Mouse (Mus musculus) kidney, embryonic 16.5 days (tissue): Measurements from ENCODE around the gene Dnaaf1. TPM values are rescaled to one million over a fixed set of nuclear protein-coding genes. Genes with fewer than 3 reads are reported as not detected.

ENCODE experiments used
- ATAC-seq: fragments of 200-750 bp; cut with Nextera tagmentation; 2 replicates; pipeline ENCODE4 v1.8.0; 2017; ENCODE audit warnings: moderate TSS enrichment; ENCODE audit not compliant: low FRiP score, low TSS enrichment
- H3K27ac ChIP-seq: fragments of 300-500 bp; sonication (generic); 2 replicates; pipeline ENCODE4 v1.5.1; 2014; ENCODE audit warnings: low read length
- H3K27me3 ChIP-seq: fragments of 300-500 bp; sonication (generic); 2 replicates; pipeline ENCODE4 v1.6.1; 2014; ENCODE audit warnings: low read length, control low read depth, mixed read lengths; ENCODE audit not compliant: insufficient read depth
- H3K36me3 ChIP-seq: fragments of 300-500 bp; sonication (generic); 2 replicates; pipeline ENCODE4 v1.6.1; 2014; ENCODE audit warnings: low read length, control low read depth, mixed read lengths; ENCODE audit not compliant: insufficient read depth
- H3K4me1 ChIP-seq: fragments of 300-500 bp; sonication (generic); 2 replicates; pipeline ENCODE4 v1.6.1; 2014; ENCODE audit warnings: low read length, control low read depth, mixed read lengths; ENCODE audit not compliant: insufficient read depth
- H3K4me2 ChIP-seq: fragments of 300-500 bp; sonication (generic); replicated peaks from 2 replicates; pipeline ENCODE4 v1.6.1; 2014; ENCODE audit warnings: low read depth, low read length
- H3K4me3 ChIP-seq: fragments of 300-500 bp; sonication (generic); 2 replicates; pipeline ENCODE4 v1.5.1; 2014; ENCODE audit warnings: mild to moderate bottlenecking, low read length
- H3K9ac ChIP-seq: fragments of 300-500 bp; sonication (generic); replicated peaks from 2 replicates; pipeline ENCODE4 v1.6.1; 2014; ENCODE audit warnings: low read length
- H3K9me3 ChIP-seq: fragments of 300-500 bp; sonication (generic); 2 replicates; pipeline ENCODE4 v1.6.1; 2016; ENCODE audit warnings: low read length, control low read depth
- WGBS: fragments of 180-500 bp; shearing (Covaris S2); extraction: QIAGEN DNeasy Blood & Tissue Kit; methylation state at CpG from one replicate; pipeline ENCODE4 v1.1.7; 2014; 5-methylcytosine and 5-hydroxymethylcytosine counted together
- polyA plus RNA-seq: library from polyadenylated mRNA; unstranded; fragments of >200 nt; fragmentation: Nextera tagmentation; extraction: Ambion mirVana; gene quantifications from 2 replicates; pipeline ENCODE4 v1.2.1, GENCODE M21; 2015

Gene Dnaaf1
- 0.27 and 0.37 TPM in 2 replicates for polyA plus RNA-seq

DNA sequence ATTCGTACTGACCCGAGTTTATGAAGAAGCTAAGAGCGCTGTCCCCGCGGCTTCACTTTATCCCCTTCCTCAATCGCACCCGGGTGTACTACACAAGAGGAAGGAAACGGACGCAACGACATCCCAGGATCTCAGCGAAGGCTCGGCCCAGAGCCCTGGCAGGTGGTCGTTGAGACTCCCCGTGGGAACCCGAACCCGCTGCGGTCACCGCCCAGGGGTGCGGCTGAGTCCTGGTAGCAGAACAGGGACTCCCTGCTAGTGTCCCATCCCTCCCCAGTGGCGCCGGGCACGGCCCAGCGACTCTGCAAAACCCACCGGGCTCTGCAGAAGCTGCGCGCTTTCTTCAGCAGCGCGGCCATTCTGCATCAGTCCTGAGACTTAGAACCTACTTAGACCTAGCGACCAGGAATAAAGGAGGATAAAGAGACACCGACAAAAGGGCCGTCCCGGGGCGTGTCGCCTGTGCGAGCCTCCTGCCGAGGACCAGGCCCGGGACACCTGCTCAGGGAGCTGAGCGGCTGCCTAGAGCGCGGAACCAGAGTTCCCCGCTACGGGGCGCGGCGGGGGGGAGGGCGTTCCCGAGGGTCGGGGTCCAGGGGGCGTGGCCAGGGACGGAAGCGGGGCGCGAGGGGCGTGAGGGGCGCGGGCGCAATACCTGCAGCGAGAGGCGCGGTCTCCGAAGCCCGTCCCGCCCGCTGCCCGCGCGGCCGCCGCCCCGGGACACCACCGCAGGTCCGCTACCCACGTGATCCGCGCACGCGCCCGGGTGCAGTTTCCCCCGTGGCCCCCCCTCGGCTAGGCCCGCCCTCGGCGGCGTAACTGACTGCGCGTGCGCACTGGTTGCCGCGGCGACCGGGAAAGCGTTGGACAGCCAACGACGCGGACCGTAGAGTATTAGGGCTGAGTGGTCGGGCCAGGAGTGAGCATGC is at the start of gene Dnaaf1, which contains the start of gene Hsdl1:
TSS of gene Dnaaf1 (plus strand) at position 799 of the 929 bp plus-strand sequence.
TSS of gene Hsdl1 (minus strand) at position 747 of the 929 bp plus-strand sequence.
- H3K36me3 ChIP-seq: no peaks in the 10 kb centered on the region
- H3K4me1 ChIP-seq: peaks cover 9% of the 10 kb centered on the region; the same call in 1 of the 2 replicates
- 0 out of 2 replicates have a peak, but pooled peaks cover 10% of the 10 kb centered on the region for H3K27me3 ChIP-seq
- WGBS: under 1% methylated on average over 69 of the region's 97 CpGs
- H3K4me3 ChIP-seq: peak within 1 kb of the TSS; percentile 83
- H3K4me2 ChIP-seq: peak within 1 kb of the TSS; percentile 73
- ATAC-seq: peak; percentile 88
- H3K9me3 ChIP-seq: no peaks in the 10 kb centered on the region
- H3K9ac ChIP-seq: peak within 1 kb of the TSS; percentile 70
- peak within 1 kb of the TSS; percentile 4 for H3K27ac ChIP-seq

GRCm38 (mm10) chr8:119528762-119529161 is 46.3 kb upstream of the Dnaaf1 start:
- Histone ChIP-seq H3K4me2 (no peak overlapping the region), H3K4me3 (no peak overlapping the region), H3K36me3 (peaks cover 80% of the 10 kb centered on the region), H3K4me1 (no peaks in the 10 kb centered on the region), H3K9me3 (no peaks in the 10 kb centered on the region), H3K27ac (no peak overlapping the region), H3K27me3 (no peaks in the 10 kb centered on the region), H3K9ac (no peak overlapping the region)
- WGBS: 91% methylated on average over 7 of the region's 7 CpGs
- ATAC-seq: no peak

DNA sequence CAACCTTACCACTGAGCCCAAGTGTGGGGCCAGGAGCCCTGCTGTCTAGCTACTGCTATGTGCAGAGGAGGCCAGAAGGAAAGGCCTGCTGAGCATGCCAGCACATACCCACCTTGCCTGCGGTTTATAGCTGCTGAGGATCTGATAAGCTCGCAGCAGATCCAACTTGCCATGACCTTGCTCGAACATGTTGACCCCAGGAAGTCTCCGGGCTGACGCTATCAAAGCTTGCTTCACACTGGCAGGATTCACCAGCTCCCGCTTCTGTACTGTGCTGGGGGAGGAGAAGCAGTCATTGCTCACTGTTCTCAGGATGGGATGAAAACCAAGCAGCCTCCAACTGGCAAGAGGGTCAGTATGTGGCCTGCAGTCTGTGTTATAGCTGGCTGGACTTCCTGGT is 44.1 kb upstream of the Dnaaf1 start:
- H3K4me3 ChIP-seq: no peak overlapping the region
- no peak overlapping the region for H3K27ac ChIP-seq
- no peaks in the 10 kb centered on the region for H3K9me3 ChIP-seq
- no peaks in the 10 kb centered on the region for H3K27me3 ChIP-seq
- peaks cover 81% of the 10 kb centered on the region for H3K36me3 ChIP-seq
- no peaks in the 10 kb centered on the region for H3K4me1 ChIP-seq
- no peak for ATAC-seq
- 80% methylated on average over 6 of the region's 6 CpGs for WGBS
- no peak overlapping the region for H3K9ac ChIP-seq
- H3K4me2 ChIP-seq: no peak overlapping the region

GRCm38 (mm10) chr8:119531397-119531796 is 43.6 kb upstream of the Dnaaf1 start:
- no peak for ATAC-seq
- Histone ChIP-seq H3K36me3 (peaks cover 86% of the 10 kb centered on the region), H3K9me3 (no peaks in the 10 kb centered on the region), H3K4me2 (no peak overlapping the region), H3K4me1 (no peaks in the 10 kb centered on the region), H3K4me3 (no peak overlapping the region), H3K27me3 (no peaks in the 10 kb centered on the region), H3K27ac (no peak overlapping the region), H3K9ac (no peak overlapping the region)
- 95% methylated on average over 3 of the region's 3 CpGs for WGBS

DNA sequence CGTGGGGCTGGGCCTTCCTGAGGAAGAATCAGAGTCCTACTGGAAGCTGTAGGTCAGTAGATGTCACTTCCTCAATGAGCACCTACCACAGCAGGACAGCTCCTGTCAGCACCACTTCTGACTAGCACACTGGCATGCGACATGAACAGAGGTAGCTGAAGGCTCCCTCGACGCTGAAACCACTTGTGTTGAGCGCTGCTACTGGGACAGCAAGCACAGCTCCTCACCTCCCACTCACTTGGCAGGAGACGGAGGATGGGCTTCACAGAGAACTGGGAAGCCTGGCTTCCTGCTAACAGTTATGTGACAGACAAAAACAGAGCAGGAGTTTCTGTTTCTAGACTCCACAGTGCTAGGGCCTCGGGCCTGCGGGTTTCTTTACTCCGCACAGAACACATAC is 43.1 kb upstream of the Dnaaf1 start:
- Histone ChIP-seq H3K9ac (no peak overlapping the region), H3K4me3 (no peak overlapping the region), H3K27me3 (no peaks in the 10 kb centered on the region), H3K9me3 (no peaks in the 10 kb centered on the region), H3K4me2 (no peak overlapping the region), H3K4me1 (no peaks in the 10 kb centered on the region), H3K27ac (no peak overlapping the region), H3K36me3 (peaks cover 91% of the 10 kb centered on the region)
- no peak for ATAC-seq
- WGBS: 85% methylated on average over 9 of the region's 9 CpGs

DNA sequence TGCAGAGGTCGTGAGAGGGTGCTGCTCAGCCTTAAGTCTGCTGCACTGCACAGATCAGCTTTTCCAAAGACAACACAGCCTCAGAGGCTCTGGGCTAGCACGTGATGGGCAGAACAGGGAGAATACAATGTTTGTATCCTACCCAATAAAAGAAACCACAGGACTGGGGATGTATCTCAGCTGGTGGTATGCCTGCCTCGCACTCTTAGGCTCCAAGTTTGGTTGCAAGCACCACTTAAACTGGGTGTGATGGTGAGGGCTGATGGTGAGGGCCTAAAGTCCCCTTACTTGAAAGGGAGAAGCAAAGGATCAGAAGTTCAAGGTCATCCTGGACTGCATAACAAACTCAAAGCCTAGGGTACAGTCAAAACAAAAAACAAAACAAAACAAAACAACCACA is 30.4 kb upstream of the Dnaaf1 start:
- no peak overlapping the region for H3K4me2 ChIP-seq
- no peaks in the 10 kb centered on the region for H3K9me3 ChIP-seq
- H3K36me3 ChIP-seq: peaks cover 61% of the 10 kb centered on the region
- 81% methylated on average over 3 of the region's 3 CpGs for WGBS
- no peaks in the 10 kb centered on the region for H3K4me1 ChIP-seq
- H3K27ac ChIP-seq: no peak overlapping the region
- H3K4me3 ChIP-seq: no peak overlapping the region
- no peaks in the 10 kb centered on the region for H3K27me3 ChIP-seq
- no peak overlapping the region for H3K9ac ChIP-seq
- ATAC-seq: no peak

DNA sequence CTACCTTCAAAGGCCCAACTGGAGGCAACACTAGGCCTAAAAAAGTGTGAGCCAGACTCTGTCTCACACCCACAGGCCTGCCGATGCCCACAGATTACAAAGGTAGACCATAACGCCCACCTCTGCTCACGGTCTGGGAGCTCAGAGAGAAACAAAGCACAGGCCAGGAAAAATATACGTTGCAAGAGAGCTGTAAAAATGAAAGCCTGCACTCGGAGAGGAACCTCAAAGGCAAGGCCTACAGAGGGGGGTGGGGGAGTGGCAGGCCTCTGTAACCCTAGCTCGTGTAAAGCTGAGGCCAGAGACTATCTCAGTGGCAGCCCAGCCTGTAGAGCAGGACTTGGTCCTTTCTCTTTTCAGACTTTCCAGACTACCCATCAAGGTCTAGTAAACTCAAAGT is 29.9 kb upstream of the Dnaaf1 start:
- peaks cover 57% of the 10 kb centered on the region for H3K36me3 ChIP-seq
- peak; percentile 57; the same call in 1 of the 2 replicates for ATAC-seq

DNA sequence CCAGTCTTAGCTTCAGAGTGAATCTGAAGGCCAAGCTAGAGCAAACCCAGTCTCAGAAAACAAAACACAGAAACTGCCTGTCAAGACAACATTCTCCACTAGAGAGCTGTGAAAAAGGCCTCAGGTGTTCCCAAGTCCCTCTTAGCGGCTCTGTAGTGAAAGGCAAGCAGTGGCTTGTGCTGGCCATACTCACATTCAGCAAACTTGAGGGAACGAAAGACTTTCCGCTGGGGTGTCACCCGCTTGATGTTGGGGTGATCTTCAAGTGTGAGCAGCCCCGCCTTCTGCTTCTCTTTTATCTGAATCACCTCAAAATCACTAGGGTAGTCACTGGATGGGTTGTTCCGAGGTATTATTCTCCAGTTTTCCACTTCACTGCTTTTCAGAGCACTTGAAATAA is 29.2 kb upstream of the Dnaaf1 start:
- H3K27me3 ChIP-seq: no peaks in the 10 kb centered on the region
- ATAC-seq: no peak

More for the DNA sequence above, 29.9 kb upstream of the Dnaaf1 start:
- WGBS: 38% methylated on average over 6 of the region's 6 CpGs
- no peak overlapping the region for H3K9ac ChIP-seq
- H3K27me3 ChIP-seq: no peaks in the 10 kb centered on the region
- no peaks in the 10 kb centered on the region for H3K9me3 ChIP-seq
- no peak overlapping the region for H3K27ac ChIP-seq
- H3K4me2 ChIP-seq: no peak overlapping the region
- no peaks in the 10 kb centered on the region for H3K4me1 ChIP-seq
- H3K4me3 ChIP-seq: no peak overlapping the region

DNA sequence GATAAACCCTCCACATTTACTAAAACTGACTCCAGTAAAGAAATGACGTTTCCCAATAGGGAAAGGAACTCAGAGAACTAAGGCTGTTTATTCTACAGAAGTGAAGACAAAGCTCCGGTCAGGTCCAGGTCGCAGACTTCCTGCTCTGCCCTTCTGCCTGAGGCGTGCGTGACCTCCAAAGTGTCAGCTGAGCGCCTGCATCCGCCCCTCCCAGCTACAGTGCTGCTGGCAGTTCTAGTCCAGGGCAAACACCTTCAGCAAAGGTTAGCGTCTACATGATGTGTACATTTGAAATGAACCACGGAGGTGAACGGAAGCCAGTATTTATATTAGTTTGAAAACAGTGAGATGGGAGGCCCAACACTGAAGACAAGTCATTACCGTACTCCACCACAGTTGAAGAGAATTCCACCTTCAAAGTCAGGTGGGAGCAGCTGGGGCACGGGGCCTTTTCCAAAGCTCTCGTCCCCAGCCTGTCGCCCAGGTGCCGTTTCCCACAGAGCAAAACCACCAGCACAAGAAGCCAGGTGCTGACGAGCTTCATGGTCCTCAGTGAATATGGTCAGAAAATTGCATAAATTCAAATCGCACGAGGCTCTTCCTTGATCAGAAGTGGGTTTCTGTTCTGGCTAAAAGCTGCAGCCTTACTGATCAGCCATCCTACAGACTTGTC is 27.9 kb upstream of the Dnaaf1 start:
- no peaks in the 10 kb centered on the region for H3K9me3 ChIP-seq
- H3K27me3 ChIP-seq: no peaks in the 10 kb centered on the region
- H3K4me2 ChIP-seq: no peak overlapping the region
- no peaks in the 10 kb centered on the region for H3K4me1 ChIP-seq
- WGBS: 71% methylated on average over 18 of the region's 18 CpGs
- peaks cover 39% of the 10 kb centered on the region for H3K36me3 ChIP-seq
- no peak overlapping the region for H3K9ac ChIP-seq
- no peak for ATAC-seq
- H3K4me3 ChIP-seq: no peak overlapping the region
- no peak overlapping the region for H3K27ac ChIP-seq

More for the DNA sequence above, 29.2 kb upstream of the Dnaaf1 start:
- Histone ChIP-seq H3K4me1 (no peaks in the 10 kb centered on the region), H3K9me3 (no peaks in the 10 kb centered on the region), H3K4me3 (no peak overlapping the region), H3K27ac (no peak overlapping the region), H3K9ac (no peak overlapping the region), H3K36me3 (peaks cover 51% of the 10 kb centered on the region), H3K4me2 (no peak overlapping the region)
- 84% methylated on average over 6 of the region's 6 CpGs for WGBS
